Mouse (Mus musculus) heart, adult 2 months (tissue): ENCODE data around the gene Rbm5.

Source experiments
- CTCF ChIP-seq: fragments of 200-600 bp; IDR thresholded peaks from 2 replicates; pipeline ENCODE4 v1.8.1; 2022; ENCODE audit warnings: antibody characterized with exemption, mild to moderate bottlenecking, moderate library complexity
- POLR2A ChIP-seq: fragments of 200-500 bp; IDR thresholded peaks from 2 replicates; pipeline ENCODE4 v1.6.1; 2011; ENCODE audit warnings: mild to moderate bottlenecking, low read depth, low read length, control low read depth; ENCODE audit not compliant: insufficient read depth

- TF ChIP-seq POLR2A: no peak
- TF ChIP-seq CTCF: no peak
Observed at GRCm38 (mm10) chr9:107702606-107703185, 68.1 kb downstream of the Rbm5 start.
